Mouse (Mus musculus) bone marrow, adult 2 months (tissue): ENCODE data around the gene Agmat. TPM values are rescaled to one million over a fixed set of nuclear protein-coding genes. Genes with fewer than 3 reads are reported as not detected.

Source experiments
- H3K27ac ChIP-seq: fragments of 200-500 bp; 2 replicates; pipeline ENCODE4 v1.5.1; 2012; ENCODE audit warnings: low read depth, mild to moderate bottlenecking, control low read depth, inconsistent platforms, low read length; ENCODE audit not compliant: control insufficient read depth, poor library complexity, insufficient read depth
- H3K4me1 ChIP-seq: fragments of 200-500 bp; 2 replicates; pipeline ENCODE4 v1.6.1; 2011; ENCODE audit warnings: low read length; ENCODE audit not compliant: control insufficient read depth, insufficient read depth
- H3K4me3 ChIP-seq: fragments of 200-500 bp; replicated peaks from 2 replicates; pipeline ENCODE3; 2011; ENCODE audit warnings: mild to moderate bottlenecking, low read depth, low read length, control low read depth; ENCODE audit not compliant: control insufficient read depth
- CTCF ChIP-seq: fragments of 200-500 bp; IDR thresholded peaks from 2 replicates; pipeline ENCODE4 v1.5.1; 2011; ENCODE audit warnings: low read length, control low read depth; ENCODE audit not compliant: control insufficient read depth, insufficient read depth
- POLR2A ChIP-seq: fragments of 200-500 bp; IDR thresholded peaks from 2 replicates; pipeline ENCODE4 v1.6.1; 2011; ENCODE audit warnings: low read depth, mild to moderate bottlenecking, control low read depth, low read length, borderline replicate concordance; ENCODE audit not compliant: control insufficient read depth
- WGBS: fragments of 180-500 bp; shearing (Covaris S2); methylation state at CpG from one replicate; pipeline ENCODE4 v1.1.7; 2018; 5-methylcytosine and 5-hydroxymethylcytosine counted together
- polyA plus RNA-seq: library from polyadenylated mRNA; stranded (reverse); fragments of >200 nt; gene quantifications from 2 replicates; pipeline ENCODE4 v1.2.4, GENCODE M21; 2011; ENCODE audit warnings: low replicate concordance; ENCODE audit not compliant: missing spikeins, insufficient read depth, insufficient read length

The Agmat gene
- 1.8 TPM in 1 of 2 replicates, not detected in the other for polyA plus RNA-seq

DNA sequence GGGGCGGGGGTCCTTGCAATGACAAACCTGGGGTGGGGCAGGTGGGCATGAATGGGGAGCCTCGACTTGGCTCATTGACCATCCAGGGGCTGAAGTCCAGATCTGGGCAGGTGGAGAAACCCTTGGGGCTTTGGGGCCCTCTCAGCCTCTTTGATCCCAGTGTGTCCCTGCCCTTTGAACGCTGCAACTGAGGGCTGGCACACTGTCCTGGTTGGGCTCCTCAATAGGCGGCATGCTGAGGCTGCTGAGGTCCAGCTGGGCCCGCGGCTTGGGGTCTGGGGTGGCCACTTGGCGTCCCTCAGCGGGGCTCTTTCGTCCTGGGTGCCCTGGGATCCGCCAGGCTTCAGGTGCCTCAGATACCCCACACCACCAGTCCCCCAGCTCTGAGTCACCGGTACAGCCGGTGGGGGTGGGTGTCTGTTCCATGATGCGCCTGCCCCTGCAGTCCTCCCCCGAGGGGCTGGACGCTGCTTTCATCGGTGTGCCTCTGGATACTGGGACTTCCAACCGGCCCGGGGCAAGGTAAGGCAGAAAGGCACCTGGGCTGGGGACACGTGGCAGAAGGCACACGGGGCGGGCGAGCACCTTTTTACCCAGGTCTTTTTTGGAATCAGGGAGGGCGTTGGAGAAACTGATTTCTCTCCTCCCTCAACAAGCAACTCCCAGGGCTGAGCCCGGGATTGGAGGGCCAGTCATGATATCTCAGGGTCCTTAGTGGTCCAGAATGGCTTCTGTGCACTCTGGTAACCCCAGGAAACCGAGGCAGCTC lies at the start of gene Agmat:
TSS of gene Agmat (plus strand) at position 95 of the 769 bp plus-strand sequence.
- Histone ChIP-seq H3K27ac (no peak within 1 kb of the TSS), H3K4me3 (no peak within 1 kb of the TSS), H3K4me1 (no peaks in the 10 kb centered on the region; the same call in 1 of the 2 replicates)
- WGBS, result 53% methylated on average over 25 of the region's 25 CpGs
- no peak for TF ChIP-seq POLR2A
- no peak for TF ChIP-seq CTCF

DNA sequence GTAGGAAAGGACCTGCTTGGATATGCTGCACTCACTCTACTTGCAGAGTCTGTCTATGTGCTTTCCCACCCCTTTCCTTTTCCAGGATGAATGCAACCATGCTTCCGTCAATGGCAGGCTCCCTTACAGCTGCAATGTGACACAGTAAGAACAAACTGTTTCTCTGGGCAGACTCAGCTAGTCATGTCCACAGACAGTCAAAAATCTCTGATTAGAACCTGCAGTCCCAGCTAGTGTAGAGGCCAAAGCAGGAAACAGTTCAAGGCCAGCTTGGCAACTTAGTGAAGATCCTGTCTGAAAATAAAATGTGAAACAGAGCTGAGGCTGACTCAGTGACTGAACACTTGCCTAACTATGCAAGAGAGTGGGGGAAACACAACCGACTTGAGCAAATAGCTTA lies 41.8 kb upstream of the Agmat start:
- TF ChIP-seq POLR2A, result no peak
- TF ChIP-seq CTCF, result no peak
- no peak overlapping the region for H3K4me3 ChIP-seq
- H3K27ac ChIP-seq, result no peak overlapping the region
- no peaks in the 10 kb centered on the region; the same call in 1 of the 2 replicates for H3K4me1 ChIP-seq
- 88% methylated on average over 2 of the region's 2 CpGs for WGBS

DNA sequence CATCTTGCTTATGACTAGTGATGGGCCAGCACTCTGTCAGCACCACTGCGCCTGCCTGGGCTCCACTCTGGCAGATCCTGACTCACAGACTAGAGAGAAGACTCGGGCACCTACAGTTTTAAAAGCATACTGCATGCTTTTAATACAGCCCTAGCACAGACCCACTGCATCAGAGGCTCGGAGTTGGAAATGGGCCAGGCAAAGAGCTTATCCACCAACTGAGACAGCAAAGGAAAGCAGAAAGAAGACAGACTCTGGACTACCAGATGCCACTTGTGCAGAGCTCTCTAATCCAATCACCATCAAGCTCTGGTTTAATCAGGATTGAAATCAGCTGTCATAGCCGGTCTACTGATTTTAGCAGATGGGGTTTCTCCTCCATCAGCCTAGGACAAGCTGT lies 41.1 kb upstream of the Agmat start:
- no peak overlapping the region for H3K27ac ChIP-seq
- 93% methylated on average over 4 of the region's 4 CpGs for WGBS
- H3K4me3 ChIP-seq, result no peak overlapping the region
- TF ChIP-seq POLR2A (no peak), CTCF (no peak)
- H3K4me1 ChIP-seq, result no peaks in the 10 kb centered on the region; the same call in 1 of the 2 replicates

DNA sequence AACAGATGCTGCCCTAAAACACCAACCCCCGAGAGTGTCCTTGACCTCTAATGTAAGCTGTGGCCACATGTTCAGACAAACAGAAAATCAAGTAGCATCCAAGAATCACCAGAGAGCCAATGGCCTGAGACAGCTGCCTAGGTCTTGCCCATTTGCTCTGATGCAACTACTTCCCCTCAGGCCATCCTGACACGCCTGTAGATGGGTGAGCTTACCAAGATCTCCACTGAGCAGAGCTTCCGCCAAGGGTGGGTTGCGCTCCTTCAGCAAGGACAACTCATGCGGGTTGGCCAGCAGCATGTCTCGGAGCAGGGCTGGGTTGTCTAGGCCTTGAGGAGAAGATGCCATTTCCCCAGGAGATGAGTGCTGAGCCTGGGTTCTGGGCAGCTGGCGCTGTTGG lies 38.5 kb upstream of the Agmat start:
- TF ChIP-seq CTCF, result no peak
- TF ChIP-seq POLR2A, result no peak
- H3K27ac ChIP-seq, result no peak overlapping the region
- WGBS, result 75% methylated on average over 7 of the region's 7 CpGs

DNA sequence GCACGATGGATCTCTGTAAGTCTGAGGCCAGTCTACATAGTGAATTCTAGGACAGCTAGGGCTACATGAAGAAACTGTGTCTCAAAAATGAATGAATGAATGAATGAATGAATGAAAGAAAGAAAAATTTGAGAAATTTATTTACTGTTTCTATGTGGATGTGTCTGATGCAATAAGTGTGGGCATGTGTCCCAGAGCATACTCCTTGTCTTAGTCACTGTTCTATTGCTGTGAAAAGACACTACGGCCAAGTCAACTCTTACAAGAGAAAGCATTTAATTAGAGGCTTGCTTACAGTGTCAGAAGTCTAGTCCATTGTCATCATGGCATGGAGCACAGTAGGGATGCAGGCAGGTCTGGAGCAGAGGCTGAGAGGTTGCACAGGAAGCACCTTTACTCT lies 37.5 kb upstream of the Agmat start:
- Histone ChIP-seq H3K4me1 (peaks cover 4% of the 10 kb centered on the region; the same call in 1 of the 2 replicates), H3K4me3 (no peak overlapping the region), H3K27ac (no peak overlapping the region)
- TF ChIP-seq POLR2A, result no peak
- no peak for TF ChIP-seq CTCF
- 92% methylated on average over 2 of the region's 2 CpGs for WGBS

More for the DNA sequence above, 38.5 kb upstream of the Agmat start:
- Histone ChIP-seq H3K4me1 (no peaks in the 10 kb centered on the region; the same call in 1 of the 2 replicates), H3K4me3 (no peak overlapping the region)

DNA sequence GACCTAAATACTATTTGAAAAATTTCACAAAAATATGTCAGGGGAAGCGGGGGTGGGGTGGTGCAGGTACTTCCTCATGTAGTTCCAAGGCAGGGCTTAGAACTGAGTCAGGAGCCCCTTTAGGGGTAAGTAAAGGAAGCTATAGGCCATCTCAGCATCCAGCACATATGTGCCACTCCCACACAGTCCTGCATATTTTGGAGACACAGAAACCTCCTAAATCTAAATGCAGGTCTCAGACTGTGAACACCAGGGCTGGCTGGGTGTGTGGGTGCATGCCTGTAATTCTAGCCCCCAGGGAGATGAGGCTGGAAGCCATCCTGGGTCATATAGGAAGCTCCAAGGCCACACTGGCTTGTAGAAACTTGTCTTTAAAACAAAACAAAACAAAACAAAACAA lies 35.2 kb upstream of the Agmat start:
- Histone ChIP-seq H3K4me1 (peaks cover 10% of the 10 kb centered on the region; the same call in 1 of the 2 replicates), H3K27ac (no peak overlapping the region), H3K4me3 (no peak overlapping the region)
- no peak for TF ChIP-seq POLR2A
- TF ChIP-seq CTCF, result no peak
- 78% methylated on average over 1 of the region's 1 CpGs for WGBS

DNA sequence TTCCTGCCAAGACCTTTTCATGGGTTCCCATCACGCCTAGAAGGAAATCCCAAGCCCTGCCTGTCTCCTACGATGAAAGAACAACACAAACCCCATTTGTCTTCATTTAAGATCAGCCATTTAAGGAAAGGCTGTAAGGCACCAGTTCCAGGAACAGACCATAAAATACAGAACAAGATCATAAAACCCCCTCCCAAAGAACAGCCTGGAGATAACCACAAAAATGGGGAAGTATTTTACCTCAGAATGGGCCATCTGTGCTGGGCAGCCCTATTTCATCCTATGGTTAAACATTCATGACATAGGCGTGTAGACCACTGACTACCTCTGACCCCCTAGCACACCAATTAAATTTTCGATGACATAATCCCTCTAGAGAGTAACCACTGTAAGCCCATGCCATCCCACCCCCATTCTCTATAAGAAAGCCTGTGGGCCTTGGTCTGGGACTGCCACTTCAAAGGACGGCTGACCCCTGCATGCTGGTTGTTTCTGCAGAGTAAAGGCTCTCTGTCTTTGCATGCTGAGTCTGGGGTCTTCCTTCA lies 32.8 kb upstream of the Agmat start:
- WGBS, result 21% methylated on average over 5 of the region's 5 CpGs
- TF ChIP-seq POLR2A (no peak), CTCF (no peak)
- Histone ChIP-seq H3K27ac (no peak overlapping the region), H3K4me3 (no peak overlapping the region), H3K4me1 (peaks cover 10% of the 10 kb centered on the region; the same call in 1 of the 2 replicates)

DNA sequence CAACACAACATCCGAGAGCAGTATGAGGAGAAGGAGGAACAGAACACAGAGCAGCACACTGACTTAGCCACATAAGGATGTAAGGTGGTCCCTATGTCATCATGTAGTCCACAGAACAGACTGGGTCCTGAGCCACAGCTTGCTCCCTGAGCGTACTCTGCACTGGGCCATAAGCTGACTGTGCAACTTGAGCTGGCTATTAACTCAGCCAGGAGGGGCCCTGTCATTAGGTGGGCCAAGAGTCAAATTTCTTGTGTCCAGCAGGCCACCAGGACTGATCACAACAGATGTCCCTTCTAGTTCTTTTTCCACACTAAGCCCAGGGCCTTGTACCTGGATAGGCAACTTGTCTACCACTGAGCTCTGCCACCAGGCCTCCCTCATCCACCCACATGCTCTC lies 31.4 kb upstream of the Agmat start:
- WGBS, result 72% methylated on average over 2 of the region's 2 CpGs
- H3K27ac ChIP-seq, result peak overlapping the region; percentile 29; the same call in 1 of the 2 replicates
- H3K4me1 ChIP-seq, result peaks cover 13% of the 10 kb centered on the region; the same call in 1 of the 2 replicates
- H3K4me3 ChIP-seq, result no peak overlapping the region
- TF ChIP-seq CTCF, result no peak
- TF ChIP-seq POLR2A, result no peak

DNA sequence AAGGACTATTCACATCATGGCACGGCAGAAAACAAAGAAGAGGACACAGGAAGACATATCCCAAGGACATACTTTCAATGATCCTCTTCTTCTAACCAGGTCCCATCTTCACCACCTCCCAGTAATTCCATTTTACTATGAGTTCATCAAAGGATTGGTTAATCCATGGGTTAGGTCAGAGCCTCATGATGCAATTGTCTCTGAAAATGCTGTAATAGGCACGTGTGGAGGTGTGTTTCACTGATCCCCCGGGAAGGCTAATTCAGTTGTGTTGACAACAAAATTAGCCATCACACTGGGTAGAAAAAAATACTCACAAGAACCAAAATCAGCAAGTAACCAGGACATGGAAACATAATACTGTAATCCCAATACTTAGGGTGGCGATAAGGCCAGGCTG lies 28.8 kb upstream of the Agmat start:
- no peak overlapping the region for H3K27ac ChIP-seq
- H3K4me3 ChIP-seq, result no peak overlapping the region
- 57% methylated on average over 4 of the region's 4 CpGs for WGBS
- TF ChIP-seq POLR2A (no peak), CTCF (no peak)
- peaks cover 14% of the 10 kb centered on the region; the same call in 1 of the 2 replicates for H3K4me1 ChIP-seq
